Mouse (Mus musculus): ENCODE results near the gene Gkn1.

The Gkn1 gene

GRCm38 (mm10) chr6:87326932-87327331 lies 23.8 kb downstream of the Gkn1 start:
- no peak for DNase-seq (ENCODE audit: low read depth in 1 of 2, low spot score in 2 of 2)

- DNase-seq (ENCODE audit: low read depth in 1 of 2, low spot score in 2 of 2): peak in 1 of 2 experiments; percentile 8
Observed at GRCm38 (mm10) chr6:87323381-87323780, 27.4 kb downstream of the Gkn1 start.

- DNase-seq (ENCODE audit: low read depth in 1 of 2, low spot score in 2 of 2): no peak
Observed at GRCm38 (mm10) chr6:87318651-87319050, 32.1 kb downstream of the Gkn1 start.

- DNase-seq (ENCODE audit: low read depth in 1 of 2, low spot score in 2 of 2): no peak
Observed at GRCm38 (mm10) chr6:87316966-87317365, 33.8 kb downstream of the Gkn1 start.

- DNase-seq (ENCODE audit: low read depth in 1 of 2, low spot score in 2 of 2): no peak
Observed at GRCm38 (mm10) chr6:87312761-87313160, 38.0 kb downstream of the Gkn1 start.

- DNase-seq (ENCODE audit: low read depth in 1 of 2, low spot score in 2 of 2): no peak
Observed at GRCm38 (mm10) chr6:87304486-87304885, 46.3 kb downstream of the Gkn1 start.

GRCm38 (mm10) chr6:87302746-87303145 lies 48.0 kb downstream of the Gkn1 start:
- DNase-seq (ENCODE audit: low read depth in 1 of 2, low spot score in 2 of 2): no peak

GRCm38 (mm10) chr6:87301991-87302390 lies 48.8 kb downstream of the Gkn1 start:
- DNase-seq (ENCODE audit: low read depth in 1 of 2, low spot score in 2 of 2): no peak

Measured in monocyte, adult 2 months (primary cell).